Mouse (Mus musculus) heart, adult 2 months (tissue): Measurements from ENCODE around the gene Acss3. TPM values are rescaled to one million over a fixed set of nuclear protein-coding genes. Genes with fewer than 3 reads are reported as not detected.
A peak's percentile ranks its signal among the peaks of the same experiment; 100 is the strongest.

Experiments used
- DNase-seq, 2 experiments: peaks; one replicate each; pipeline ENCODE4 v3.0.0; 2021
- H3K27ac ChIP-seq: fragments of 200-600 bp; 2 replicates; pipeline ENCODE4 v1.8.1; 2022
- H3K27me3 ChIP-seq: fragments of 200-500 bp; 2 replicates; pipeline ENCODE4 v1.6.1; 2012; ENCODE audit warnings: mild to moderate bottlenecking, low read length, inconsistent platforms, mixed read lengths; ENCODE audit not compliant: control insufficient read depth, insufficient read depth
- H3K36me3 ChIP-seq: fragments of 200-500 bp; 2 replicates; pipeline ENCODE4 v1.6.1; 2012; ENCODE audit warnings: low read length, inconsistent platforms; ENCODE audit not compliant: control insufficient read depth, insufficient read depth
- H3K4me1 ChIP-seq: fragments of 200-500 bp; 2 replicates; pipeline ENCODE4 v1.6.1; 2011; ENCODE audit warnings: low read length; ENCODE audit not compliant: control insufficient read depth, insufficient read depth
- H3K4me3 ChIP-seq: fragments of 200-600 bp; 2 replicates; pipeline ENCODE4 v1.8.1; 2022
- H3K79me2 ChIP-seq: fragments of 200-500 bp; replicated peaks from 2 replicates; pipeline ENCODE4 v1.6.1; 2012; ENCODE audit warnings: mild to moderate bottlenecking, inconsistent platforms, low read length, moderate library complexity, mixed read lengths; ENCODE audit not compliant: control insufficient read depth, insufficient read depth
- H3K9ac ChIP-seq: fragments of 200-500 bp; 2 replicates; pipeline ENCODE4 v1.6.1; 2012; ENCODE audit warnings: low read depth, mild to moderate bottlenecking, control low read depth, inconsistent platforms, low read length, mixed read lengths
- CTCF ChIP-seq: fragments of 200-600 bp; IDR thresholded peaks from 2 replicates; pipeline ENCODE4 v1.8.1; 2022; ENCODE audit warnings: antibody characterized with exemption, mild to moderate bottlenecking, moderate library complexity
- EP300 ChIP-seq: fragments of 200-500 bp; IDR thresholded peaks from 2 replicates; pipeline ENCODE4 v1.6.1; 2011; ENCODE audit warnings: low read depth, low read length, control low read depth; ENCODE audit not compliant: insufficient read depth
- POLR2A ChIP-seq: fragments of 200-500 bp; IDR thresholded peaks from 2 replicates; pipeline ENCODE4 v1.6.1; 2011; ENCODE audit warnings: mild to moderate bottlenecking, low read depth, low read length, control low read depth; ENCODE audit not compliant: insufficient read depth
- WGBS: fragments of 180-500 bp; shearing (Covaris S2); methylation state at CpG from one replicate; pipeline ENCODE4 v1.1.7; 2018; 5-methylcytosine and 5-hydroxymethylcytosine counted together
- intact Hi-C: fragments of 180-260 bp; cut with DNase I; formaldehyde crosslinking; loops from one replicate; pipeline ENCODE4 v1.15.1; 2025
- polyA plus RNA-seq: library from polyadenylated mRNA; depleted of rRNA; stranded (reverse); fragments of >200 nt; gene quantifications from 2 replicates; pipeline ENCODE4 v1.2.3, GENCODE M21; 2012
- total RNA-seq, 2 experiments: library from RNA; stranded (reverse); gene quantifications; 2 replicates each; pipeline ENCODE4 v1.2.3; 2021

Gene Acss3
- total and polyA plus RNA-seq, 3 experiments, result 1.5 to 4.3 (median 3.3) TPM

GRCm38 (mm10) chr10:107039211-107039610 is 84.3 kb downstream of the Acss3 start:
- H3K79me2 ChIP-seq, result no peaks in the 10 kb centered on the region
- TF ChIP-seq EP300 (no peak), CTCF (no peak), POLR2A (no peak)
- no peaks in the 10 kb centered on the region for H3K36me3 ChIP-seq
- H3K9ac ChIP-seq, result no peak overlapping the region
- H3K4me1 ChIP-seq, result no peaks in the 10 kb centered on the region; the same call in 1 of the 2 replicates
- intact Hi-C loops, result no loop called here
- H3K27me3 ChIP-seq, result no peaks in the 10 kb centered on the region
- no peak overlapping the region for H3K27ac ChIP-seq
- H3K4me3 ChIP-seq, result no peak overlapping the region
- peak in 1 of 2 experiments; percentile 12 for DNase-seq
- 56% methylated on average over 4 of the region's 4 CpGs for WGBS

GRCm38 (mm10) chr10:107024254-107024653 is 99.2 kb downstream of the Acss3 start:
- DNase-seq, result no peak
- no peaks in the 10 kb centered on the region for H3K79me2 ChIP-seq
- H3K4me3 ChIP-seq, result no peak overlapping the region
- WGBS, result 87% methylated on average over 4 of the region's 4 CpGs
- no peak for TF ChIP-seq EP300
- TF ChIP-seq CTCF, result no peak
- no peak for TF ChIP-seq POLR2A
- no peak overlapping the region for H3K9ac ChIP-seq
- H3K4me1 ChIP-seq, result no peaks in the 10 kb centered on the region
- intact Hi-C loops, result no loop called here
- no peaks in the 10 kb centered on the region for H3K36me3 ChIP-seq
- H3K27ac ChIP-seq, result no peak overlapping the region
- no peaks in the 10 kb centered on the region for H3K27me3 ChIP-seq

DNA sequence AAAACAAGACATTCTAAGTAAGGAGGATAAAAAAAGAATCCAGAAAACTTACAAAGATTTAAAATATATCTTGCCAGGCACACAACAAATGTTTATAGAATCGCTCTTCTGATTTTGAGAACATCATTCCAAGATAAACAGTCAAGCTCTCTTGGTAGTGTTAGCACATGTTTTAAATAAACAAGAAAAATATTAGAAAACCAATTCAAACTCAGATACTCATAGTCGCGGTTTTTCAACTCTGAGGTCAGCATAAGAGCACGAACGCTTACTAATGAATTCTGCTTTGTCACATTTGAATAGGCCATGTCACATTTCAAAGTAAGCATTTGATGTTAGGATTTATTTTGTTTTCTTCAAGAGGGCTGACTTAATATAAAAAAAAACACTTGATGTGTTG is 102.3 kb downstream of the Acss3 start:
- Histone ChIP-seq H3K9ac (no peak overlapping the region), H3K27ac (no peak overlapping the region), H3K4me3 (no peak overlapping the region), H3K4me1 (no peaks in the 10 kb centered on the region), H3K79me2 (no peaks in the 10 kb centered on the region), H3K36me3 (no peaks in the 10 kb centered on the region), H3K27me3 (no peaks in the 10 kb centered on the region)
- WGBS, result 80% methylated on average over 5 of the region's 5 CpGs
- DNase-seq, result no peak
- no peak for TF ChIP-seq POLR2A
- no peak for TF ChIP-seq CTCF
- no peak for TF ChIP-seq EP300
- intact Hi-C loops, result no loop called here

- TF ChIP-seq EP300 (no peak), CTCF (no peak), POLR2A (no peak)
- H3K36me3 ChIP-seq, result no peaks in the 10 kb centered on the region
- DNase-seq, result no peak
- no peaks in the 10 kb centered on the region for H3K27me3 ChIP-seq
- no peaks in the 10 kb centered on the region for H3K79me2 ChIP-seq
- H3K4me1 ChIP-seq, result no peaks in the 10 kb centered on the region
- no peak overlapping the region for H3K27ac ChIP-seq
- WGBS, result 38% methylated on average over 2 of the region's 2 CpGs
- intact Hi-C loops, result no loop called here
- H3K4me3 ChIP-seq, result no peak overlapping the region
- H3K9ac ChIP-seq, result no peak overlapping the region
These were observed 112.3 kb downstream of the Acss3 start for GRCm38 (mm10) chr10:107011142-107011541.

DNA sequence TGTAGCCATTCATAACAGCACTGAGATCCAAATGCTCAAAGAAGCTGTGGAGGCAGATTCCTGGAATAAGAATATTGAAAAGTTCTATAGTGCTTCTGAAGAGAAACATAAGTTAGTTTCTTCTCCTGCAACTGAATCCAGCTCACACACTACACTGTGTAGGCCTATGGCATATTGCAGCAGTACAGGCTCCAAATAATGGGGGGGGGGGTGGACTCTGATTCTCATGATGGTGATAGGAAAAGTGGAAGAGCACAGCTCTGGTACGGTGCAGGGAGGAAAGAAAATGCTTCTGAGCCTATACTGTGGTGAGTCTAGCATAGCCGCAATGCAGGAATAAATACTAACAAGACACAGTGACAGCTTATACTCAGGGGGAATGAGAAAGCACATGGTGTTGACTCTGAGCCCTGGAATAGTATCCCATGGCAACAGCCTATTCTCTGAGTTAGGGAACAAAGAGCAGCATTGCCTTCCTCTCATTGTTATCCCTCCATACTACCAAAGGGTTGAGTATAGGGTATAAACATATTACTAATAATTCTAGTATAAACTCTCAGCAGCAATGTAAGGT is 125.3 kb downstream of the Acss3 start:
- Histone ChIP-seq H3K36me3 (no peaks in the 10 kb centered on the region), H3K4me1 (no peaks in the 10 kb centered on the region), H3K9ac (no peak overlapping the region), H3K27ac (no peak overlapping the region), H3K79me2 (no peaks in the 10 kb centered on the region), H3K4me3 (no peak overlapping the region), H3K27me3 (no peaks in the 10 kb centered on the region)
- WGBS, result 70% methylated on average over 2 of the region's 2 CpGs
- DNase-seq, result no peak
- intact Hi-C loops, result no loop called here
- TF ChIP-seq EP300 (no peak), POLR2A (no peak), CTCF (no peak)

GRCm38 (mm10) chr10:106989478-106989877 is 134.0 kb downstream of the Acss3 start:
- Histone ChIP-seq H3K27ac (no peak overlapping the region), H3K9ac (no peak overlapping the region), H3K4me1 (no peaks in the 10 kb centered on the region), H3K79me2 (no peaks in the 10 kb centered on the region), H3K36me3 (no peaks in the 10 kb centered on the region), H3K4me3 (no peak overlapping the region), H3K27me3 (no peaks in the 10 kb centered on the region)
- intact Hi-C loops, result no loop called here
- WGBS, result 77% methylated on average over 4 of the region's 4 CpGs
- DNase-seq, result no peak
- TF ChIP-seq EP300 (no peak), CTCF (no peak)
